Mouse (Mus musculus): ENCODE measurements around the gene Mcm8. TPM values are rescaled to one million over a fixed set of nuclear protein-coding genes. Genes with fewer than 3 reads are reported as not detected.

The Mcm8 gene
- 5.1 and 5.3 TPM in 2 replicates for polyA plus RNA-seq (2012; rRNA removed)

GRCm38 (mm10) chr2:132815608-132816314 lies at the start of gene Mcm8, which contains the start of gene Trmt6:
Gene Mcm8 (plus strand): TSS chr2:132816141.
Gene Trmt6 (minus strand): TSS chr2:132816055.

DNA sequence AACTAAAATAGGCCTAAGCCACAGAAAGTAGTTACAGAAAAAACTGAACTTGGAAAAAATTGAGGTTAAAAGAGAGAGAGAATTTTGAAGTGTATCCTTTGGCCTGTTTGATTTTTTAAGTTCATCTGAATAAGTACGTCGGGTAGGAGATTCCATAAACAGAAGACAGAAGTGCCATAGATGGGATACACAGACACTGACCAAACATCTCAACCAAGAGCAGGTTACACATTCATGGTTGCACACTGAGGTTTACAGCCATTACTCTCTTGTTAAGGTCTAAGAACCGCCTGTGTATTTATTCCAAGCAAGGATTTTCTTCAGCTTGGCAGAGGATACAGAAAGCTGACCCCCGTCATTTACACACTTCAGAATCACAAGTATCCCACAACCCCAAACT lies 35.0 kb upstream of the Mcm8 start, which contains the start of gene Chgb:
Chgb (plus strand) TSS at position 301 of the 400 bp plus-strand sequence.

DNA sequence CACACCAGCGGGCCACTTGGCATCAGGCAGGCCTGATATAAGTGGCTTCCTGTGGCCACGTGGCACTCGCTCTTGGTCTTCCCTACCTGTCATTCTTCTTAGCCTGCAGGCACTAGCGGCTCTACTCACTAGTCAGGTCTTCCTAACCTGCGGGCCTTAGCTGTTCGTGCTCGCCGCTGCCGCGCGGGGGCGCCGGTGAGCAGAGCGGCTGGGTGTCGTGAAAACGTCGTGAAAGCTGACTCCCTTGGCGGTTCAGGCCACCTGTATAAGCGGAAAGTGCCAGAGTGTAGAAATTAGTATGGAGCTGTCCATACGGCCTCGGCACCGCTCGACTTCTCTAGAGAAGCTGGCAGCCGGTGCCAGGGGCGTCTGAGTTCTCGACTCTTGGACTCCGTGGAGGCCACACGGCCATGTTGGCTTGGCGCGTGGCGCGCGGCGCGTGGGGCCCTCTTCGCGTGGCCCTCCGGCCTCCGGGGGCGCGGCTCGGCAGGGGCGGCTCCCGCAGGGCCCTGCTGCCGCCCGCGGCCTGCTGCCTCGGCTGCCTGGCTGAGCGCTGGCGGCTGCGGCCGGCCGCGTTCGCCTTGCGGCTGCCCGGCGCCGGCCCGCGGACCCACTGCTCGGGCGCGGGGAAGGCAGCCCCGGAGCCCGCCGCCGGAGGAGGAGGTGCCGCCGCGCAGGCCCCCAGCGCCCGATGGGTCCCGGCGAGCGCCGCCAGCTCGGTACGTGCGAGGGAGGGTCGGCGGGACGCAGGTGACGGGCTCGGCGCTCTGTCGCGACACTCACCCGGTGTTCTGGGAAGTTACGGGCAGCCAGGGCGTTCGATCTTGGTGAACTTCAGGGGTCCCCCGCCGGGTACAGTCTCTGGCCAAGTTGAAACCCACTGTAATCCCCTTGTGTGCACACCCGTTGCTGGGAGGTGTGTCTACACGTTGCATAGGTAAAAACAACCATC lies 30.7 kb downstream of the Mcm8 start, which contains the start of gene Crls1:
Crls1 (plus strand) TSS at position 260 of the 952 bp plus-strand sequence.

DNA sequence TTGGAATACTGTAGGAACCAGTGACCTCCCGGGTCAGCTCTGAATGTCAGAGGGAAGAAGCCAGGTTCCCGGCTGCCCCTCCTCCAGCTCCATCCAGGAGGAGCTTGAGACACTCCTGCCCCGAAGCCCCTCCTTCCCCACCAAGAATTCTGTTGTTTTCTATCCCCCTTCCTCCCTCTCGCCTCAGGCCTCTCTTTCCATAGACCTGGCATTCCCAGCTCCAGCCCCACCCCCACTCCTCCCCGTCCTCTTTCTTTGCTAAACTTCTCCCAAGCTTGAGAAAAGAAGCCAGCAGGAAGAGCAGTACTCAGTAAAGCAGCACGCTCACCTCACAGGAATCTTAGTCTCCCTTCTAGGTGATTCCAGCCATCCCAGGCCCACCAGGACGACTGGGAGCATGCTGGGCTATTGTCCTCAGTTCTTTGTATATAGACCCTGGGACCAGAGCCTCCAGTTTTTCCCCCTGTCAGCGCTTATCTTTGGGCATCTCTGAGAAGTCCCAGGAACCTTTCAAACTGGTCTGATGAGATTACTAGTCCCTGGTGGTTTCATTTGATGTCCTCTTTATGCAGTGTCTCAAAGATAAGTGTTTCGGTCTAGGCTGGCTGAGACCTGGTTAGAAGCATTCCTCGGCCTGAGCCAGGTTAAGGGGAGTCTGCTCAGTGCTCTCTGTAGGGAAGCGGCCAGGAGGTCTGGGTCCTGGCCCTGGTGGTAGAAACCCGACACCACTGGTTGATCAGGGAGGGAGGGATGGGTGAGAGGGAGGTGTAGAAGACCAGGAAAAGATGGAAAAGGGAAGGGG lies 65.1 kb downstream of the Mcm8 start, which contains the start of gene Lrrn4:
Lrrn4 (minus strand) TSS at position 48 of the 802 bp plus-strand sequence.

Other genes starting within 250 kb of the Mcm8 start
- 29.5 and 35.7 TPM in 2 replicates for gene Gpcpd1, start 228.4 kb upstream of the Mcm8 start, polyA plus RNA-seq (2012; rRNA removed)
- 6.0 and 6.2 TPM in 2 replicates for gene Shld1, start 129.2 kb upstream of the Mcm8 start, polyA plus RNA-seq (2012; rRNA removed)
- 0.02 and 0.19 TPM in 2 replicates for gene Chgb, start 34.9 kb upstream of the Mcm8 start, polyA plus RNA-seq (2012; rRNA removed)
- 8.7 and 10.4 TPM in 2 replicates for gene Trmt6, start 86 bp upstream of the Mcm8 start, polyA plus RNA-seq (2012; rRNA removed)
- 10.6 and 11.4 TPM in 2 replicates for gene Crls1, start 30.5 kb downstream of the Mcm8 start, polyA plus RNA-seq (2012; rRNA removed)
- 0.39 and 0.41 TPM in 2 replicates for gene Lrrn4, start 64.8 kb downstream of the Mcm8 start, polyA plus RNA-seq (2012; rRNA removed)
- gene Fermt1, start 129.8 kb downstream of the Mcm8 start, polyA plus RNA-seq (2012; rRNA removed), result 0.01 TPM in 1 of 2 replicates, not detected in the other